Mouse (Mus musculus) neural tube, embryonic 11.5 days (tissue): ENCODE data around the gene Sox12. TPM values are rescaled to one million over a fixed set of nuclear protein-coding genes. Genes with fewer than 3 reads are reported as not detected.
"Not testable (repeated sequence)": the region's sequence is repeated elsewhere in the genome, so short reads cannot be mapped to it uniquely, and the experiment has no call there.

ENCODE experiments used
- ATAC-seq: fragments of 200-750 bp; cut with Nextera tagmentation; 2 replicates; pipeline ENCODE4 v1.8.0; 2017; ENCODE audit warnings: moderate number of reproducible peaks, mild to moderate bottlenecking, moderate TSS enrichment, moderate library complexity; ENCODE audit not compliant: insufficient read depth, low FRiP score, low TSS enrichment
- DNase-seq: peaks from one replicate; pipeline ENCODE4 v3.0.0-alpha.2; 2015; ENCODE audit warnings: low spot score
- H3K27ac ChIP-seq: fragments of 300-500 bp; sonication (generic); 2 replicates; pipeline ENCODE4 v1.5.1; 2014; ENCODE audit warnings: low read depth, mild to moderate bottlenecking, low read length
- H3K27me3 ChIP-seq: fragments of 300-500 bp; sonication (generic); 2 replicates; pipeline ENCODE4 v1.6.1; 2014; ENCODE audit warnings: mild to moderate bottlenecking, low read length, mixed read lengths; ENCODE audit not compliant: control insufficient read depth, insufficient read depth
- H3K36me3 ChIP-seq: fragments of 300-500 bp; sonication (generic); 2 replicates; pipeline ENCODE4 v1.6.1; 2014; ENCODE audit warnings: mild to moderate bottlenecking, low read length, moderate library complexity, mixed read lengths; ENCODE audit not compliant: control insufficient read depth, insufficient read depth
- H3K4me1 ChIP-seq: fragments of 300-500 bp; sonication (generic); 2 replicates; pipeline ENCODE4 v1.6.1; 2014; ENCODE audit warnings: low read length, mixed read lengths; ENCODE audit not compliant: control insufficient read depth, insufficient read depth
- H3K4me2 ChIP-seq: fragments of 300-500 bp; sonication (generic); 2 replicates; pipeline ENCODE4 v1.6.1; 2014; ENCODE audit warnings: low read depth, mild to moderate bottlenecking, moderate library complexity
- H3K4me3 ChIP-seq: fragments of 300-500 bp; sonication (generic); 2 replicates; pipeline ENCODE4 v1.5.1; 2014; ENCODE audit warnings: low read depth, low read length
- H3K9ac ChIP-seq: fragments of 300-500 bp; sonication (generic); 2 replicates; pipeline ENCODE4 v1.6.1; 2014; ENCODE audit warnings: mild to moderate bottlenecking, low read length
- H3K9me3 ChIP-seq: fragments of 300-500 bp; sonication (generic); 2 replicates; pipeline ENCODE4 v1.6.1; 2016; ENCODE audit warnings: low read length; ENCODE audit not compliant: control insufficient read depth
- WGBS: fragments of 180-500 bp; shearing (Covaris S2); extraction: QIAGEN DNeasy Blood & Tissue Kit; methylation state at CpG from one replicate; pipeline ENCODE4 v1.1.7; 2014; 5-methylcytosine and 5-hydroxymethylcytosine counted together
- polyA plus RNA-seq: library from polyadenylated mRNA; unstranded; fragments of >200 nt; fragmentation: Nextera tagmentation; extraction: Ambion mirVana; gene quantifications from 2 replicates; pipeline ENCODE4 v1.2.1, GENCODE M21; 2014

Sox12 gene
- polyA plus RNA-seq, 1 experiment from 2014 or later: 19.1 TPM

DNA sequence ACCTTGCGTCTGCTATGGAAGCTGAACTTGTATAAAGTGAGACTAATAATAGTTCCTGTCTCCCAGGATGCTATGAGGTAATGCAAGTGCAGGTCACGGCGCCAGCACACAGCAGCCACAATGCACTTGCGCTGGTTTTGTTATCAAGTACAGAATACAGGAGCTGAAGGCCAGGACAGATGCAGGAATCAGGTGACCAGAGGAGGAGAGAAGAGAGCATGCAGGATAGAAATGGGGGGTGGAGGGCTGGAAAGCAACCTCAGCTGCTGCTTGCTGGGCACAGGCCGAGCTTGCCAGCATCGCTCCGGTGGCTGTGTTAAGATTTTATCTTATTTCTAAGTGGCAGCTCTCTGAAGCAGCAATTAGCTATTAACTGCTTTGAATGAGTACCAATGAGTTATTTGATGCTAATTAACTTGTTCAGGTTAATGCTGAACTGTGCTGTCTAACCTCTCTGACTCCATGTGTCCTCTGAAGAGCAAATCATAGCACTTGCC is 38.6 kb upstream of the Sox12 start:
- no peaks in the 10 kb centered on the region for H3K36me3 ChIP-seq
- H3K9ac ChIP-seq: no peak overlapping the region; the same call in 1 of the 2 replicates
- DNase-seq (no peak), ATAC-seq (no peak)
- no peak overlapping the region for H3K4me2 ChIP-seq
- H3K4me1 ChIP-seq: no peaks in the 10 kb centered on the region
- 88% methylated on average over 7 of the region's 7 CpGs for WGBS
- H3K4me3 ChIP-seq: no peak overlapping the region
- H3K27ac ChIP-seq: no peak overlapping the region
- no peaks in the 10 kb centered on the region for H3K9me3 ChIP-seq
- no peaks in the 10 kb centered on the region for H3K27me3 ChIP-seq

DNA sequence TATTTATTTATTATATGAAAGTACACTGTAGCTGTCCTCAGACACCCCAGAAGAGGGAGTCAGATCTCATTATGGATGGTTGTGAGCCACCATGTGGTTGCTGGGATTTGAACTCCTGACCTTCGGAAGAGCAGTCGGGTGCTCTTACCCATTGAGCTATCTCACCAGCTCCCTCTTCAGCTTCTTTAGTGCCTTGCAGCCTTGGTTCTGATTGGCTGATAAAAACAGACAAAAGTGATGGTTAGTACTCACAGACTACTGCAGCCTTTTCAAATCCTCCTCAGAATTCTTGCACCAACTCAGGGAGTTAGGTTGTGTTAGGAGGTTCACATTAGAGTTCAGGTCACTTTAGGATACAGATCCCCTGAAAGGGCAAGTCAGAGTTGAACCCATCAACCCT is 30.6 kb upstream of the Sox12 start:
- not testable (repeated sequence) for H3K9me3 ChIP-seq, H3K36me3 ChIP-seq, H3K9ac ChIP-seq, H3K4me1 ChIP-seq, H3K27me3 ChIP-seq, H3K4me2 ChIP-seq, ATAC-seq, H3K4me3 ChIP-seq, DNase-seq, H3K27ac ChIP-seq
- 90% methylated on average over 2 of the region's 2 CpGs for WGBS

DNA sequence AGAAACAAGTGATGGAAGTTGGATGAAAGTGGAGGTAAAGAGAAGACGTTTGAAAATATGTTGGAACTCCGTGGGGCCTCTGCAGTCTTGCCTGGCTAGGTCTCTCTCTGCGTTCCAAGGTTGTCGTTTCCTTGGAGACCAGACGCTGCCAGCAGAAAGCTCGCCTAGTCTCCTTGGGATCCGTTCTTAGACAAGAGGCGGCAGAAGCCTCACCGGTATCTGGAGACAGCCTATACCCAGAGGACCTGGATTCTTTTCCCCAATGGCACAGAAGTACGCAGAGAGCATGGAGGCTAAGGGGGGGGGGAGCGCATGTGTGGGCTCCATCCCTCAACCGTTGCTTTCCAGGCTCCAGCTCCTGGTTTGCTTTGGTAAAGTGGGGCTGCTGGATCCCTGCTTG is 29.6 kb upstream of the Sox12 start:
- Histone ChIP-seq H3K36me3 (no peaks in the 10 kb centered on the region), H3K4me1 (0 out of 2 replicates have a peak, but pooled peaks cover 2% of the 10 kb centered on the region), H3K9me3 (no peaks in the 10 kb centered on the region), H3K4me3 (no peak overlapping the region), H3K4me2 (no peak overlapping the region), H3K27me3 (no peaks in the 10 kb centered on the region), H3K9ac (no peak overlapping the region), H3K27ac (no peak overlapping the region)
- no peak for DNase-seq
- no peak for ATAC-seq
- WGBS: 8% methylated on average over 12 of the region's 12 CpGs

DNA sequence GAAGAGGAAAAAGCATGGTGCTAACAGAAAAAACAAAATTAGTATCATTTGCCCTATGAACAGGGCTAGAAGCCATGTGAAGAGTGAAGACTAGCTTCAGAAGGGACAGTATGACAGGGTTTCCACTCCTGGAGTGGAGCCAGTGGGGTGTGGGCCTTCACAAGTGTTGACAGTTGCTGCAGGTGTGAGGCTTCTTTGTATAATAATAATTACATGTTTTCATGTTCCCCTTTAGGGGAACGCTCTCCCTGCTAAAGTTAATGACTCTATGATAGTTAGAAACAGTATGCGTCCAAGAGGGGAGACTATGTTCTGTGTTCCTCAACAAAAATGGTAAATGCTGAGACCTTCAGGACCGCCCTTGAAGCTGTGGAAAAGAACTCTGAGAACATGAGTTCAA is 17.9 kb upstream of the Sox12 start:
- DNase-seq: no peak
- Histone ChIP-seq H3K9ac (no peak overlapping the region; the same call in 1 of the 2 replicates), H3K36me3 (no peaks in the 10 kb centered on the region), H3K4me1 (peaks cover 15% of the 10 kb centered on the region), H3K27ac (no peak overlapping the region), H3K4me2 (no peak overlapping the region), H3K4me3 (peak overlapping the region; percentile 81; the same call in 1 of the 2 replicates), H3K9me3 (0 out of 2 replicates have a peak, but pooled peaks cover 3% of the 10 kb centered on the region), H3K27me3 (no peaks in the 10 kb centered on the region)
- WGBS: 98% methylated on average over 3 of the region's 3 CpGs
- no peak for ATAC-seq

DNA sequence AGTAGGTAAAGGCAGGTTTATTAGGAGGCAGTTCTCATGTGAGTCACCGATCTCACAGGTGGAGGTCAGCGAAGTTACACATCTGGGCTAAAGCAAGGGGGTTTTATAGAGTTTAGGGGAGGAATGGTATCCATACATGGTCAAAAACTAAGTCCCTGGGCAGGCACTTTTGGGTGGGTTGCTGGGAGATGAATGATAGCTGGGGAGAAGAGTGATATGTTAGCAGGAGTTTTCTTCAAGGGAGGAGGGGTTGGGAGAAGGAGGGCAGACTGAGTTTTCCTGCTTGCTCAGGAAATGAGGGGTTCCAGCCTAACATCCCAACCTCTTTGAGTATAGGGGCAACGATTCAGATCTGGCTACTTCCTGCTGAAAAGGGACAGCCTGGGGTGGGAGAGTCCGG is 17.4 kb upstream of the Sox12 start, which contains the start of gene 6820408C15Rik:
Gene 6820408C15Rik (plus strand): TSS at position 301 of the 400 bp plus-strand sequence.
- Histone ChIP-seq H3K9me3 (0 out of 2 replicates have a peak, but pooled peaks cover 3% of the 10 kb centered on the region), H3K36me3 (no peaks in the 10 kb centered on the region), H3K27me3 (no peaks in the 10 kb centered on the region), H3K4me2 (peak within 1 kb of the TSS; percentile 92), H3K4me3 (peak within 1 kb of the TSS; percentile 81), H3K27ac (peak within 1 kb of the TSS; percentile 90), H3K9ac (peak within 1 kb of the TSS; percentile 99), H3K4me1 (peaks cover 20% of the 10 kb centered on the region)
- ATAC-seq (no peak), DNase-seq (no peak)
- WGBS: 29% methylated on average over 4 of the region's 4 CpGs

DNA sequence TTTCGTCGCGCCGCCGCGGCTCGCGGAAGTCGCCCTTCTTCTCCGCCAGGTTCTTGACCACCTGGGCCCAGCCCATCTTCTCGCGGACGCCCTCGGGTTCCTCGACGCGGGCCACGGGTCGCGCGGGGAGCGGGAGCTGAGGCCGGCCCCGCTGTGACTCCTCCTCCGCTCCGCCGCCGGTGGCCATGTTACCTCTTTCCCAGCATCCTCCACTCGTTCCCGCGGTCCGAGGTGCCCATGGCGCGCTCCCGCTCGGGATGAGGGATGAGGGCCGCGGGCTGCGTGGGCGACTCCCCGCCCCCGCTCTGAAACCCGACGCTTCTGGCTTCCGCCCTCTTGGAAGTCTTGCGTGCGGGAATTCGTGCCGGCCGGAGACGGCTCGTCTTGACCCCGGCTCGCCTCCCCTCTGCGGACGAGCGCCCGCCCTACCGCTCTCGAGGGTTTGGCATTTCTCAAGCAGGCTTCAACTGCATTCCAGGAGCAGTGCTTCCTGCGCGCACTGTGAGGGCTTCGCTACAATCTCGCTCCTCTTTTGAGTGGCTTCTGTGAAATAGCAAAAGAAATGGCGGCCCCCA is 16.8 kb upstream of the Sox12 start, which contains the start of gene Zcchc3:
Gene Zcchc3 (minus strand): TSS at position 437 of the 575 bp plus-strand sequence.
- Histone ChIP-seq H3K4me1 (peaks cover 25% of the 10 kb centered on the region), H3K4me3 (peak within 1 kb of the TSS; percentile 81), H3K36me3 (no peaks in the 10 kb centered on the region), H3K27ac (peak within 1 kb of the TSS; percentile 90), H3K9me3 (0 out of 2 replicates have a peak, but pooled peaks cover 3% of the 10 kb centered on the region), H3K27me3 (no peaks in the 10 kb centered on the region), H3K4me2 (peak within 1 kb of the TSS; percentile 92), H3K9ac (peak within 1 kb of the TSS; percentile 99)
- ATAC-seq (peak; percentile 71), DNase-seq (peak; percentile 95)
- WGBS: under 1% methylated on average over 61 of the region's 65 CpGs

DNA sequence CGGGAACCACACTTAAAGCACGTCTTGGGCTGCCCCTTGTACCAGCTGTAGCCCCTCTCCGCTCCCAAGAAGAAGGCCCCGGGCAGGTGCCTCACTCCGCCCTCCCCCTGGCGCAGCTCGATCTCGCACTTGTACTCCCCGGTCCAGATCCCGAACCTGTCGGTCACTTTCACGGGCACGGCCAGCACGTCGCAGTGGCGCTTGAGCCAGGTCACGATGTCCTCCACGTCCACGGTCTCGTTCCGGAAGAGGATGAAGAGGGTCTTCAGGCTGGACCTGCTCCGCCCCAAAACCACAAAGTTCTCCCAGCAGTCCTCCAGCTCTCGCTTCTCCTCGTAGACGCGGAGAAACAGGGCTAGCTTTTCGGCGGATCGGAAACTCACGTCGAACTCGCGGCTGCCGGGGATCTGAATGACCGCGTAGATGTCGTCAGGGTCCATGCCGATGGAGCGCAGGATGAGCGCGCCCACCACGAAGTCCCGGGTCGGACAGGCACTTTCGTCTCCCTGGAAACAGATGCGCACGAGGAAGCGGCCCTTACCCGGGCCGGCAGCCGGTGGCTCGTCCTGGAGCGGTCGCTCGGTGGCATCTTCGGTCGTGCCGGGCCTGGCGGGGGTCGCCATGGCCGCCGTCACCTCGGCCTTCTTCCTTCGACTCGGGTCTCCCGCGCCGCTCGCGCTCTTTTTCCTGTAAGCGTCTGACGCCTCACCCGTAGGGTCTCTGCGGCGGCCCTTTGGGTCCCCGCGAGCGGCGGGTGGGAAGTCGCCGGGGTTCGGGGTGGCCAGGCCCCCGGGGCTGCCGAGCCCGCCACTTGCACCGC is 16.1 kb upstream of the Sox12 start:
- H3K4me1 ChIP-seq: peaks cover 25% of the 10 kb centered on the region
- peak overlapping the region; percentile 81 for H3K4me3 ChIP-seq
- H3K9me3 ChIP-seq: 0 out of 2 replicates have a peak, but pooled peaks cover 3% of the 10 kb centered on the region
- H3K4me2 ChIP-seq: peak overlapping the region; percentile 92
- ATAC-seq: peak; percentile 39
- H3K27me3 ChIP-seq: no peaks in the 10 kb centered on the region
- H3K27ac ChIP-seq: peak overlapping the region; percentile 90
- peak overlapping the region; percentile 99 for H3K9ac ChIP-seq
- no peaks in the 10 kb centered on the region for H3K36me3 ChIP-seq
- peak; percentile 57 for DNase-seq
- WGBS: under 1% methylated on average over 86 of the region's 86 CpGs

DNA sequence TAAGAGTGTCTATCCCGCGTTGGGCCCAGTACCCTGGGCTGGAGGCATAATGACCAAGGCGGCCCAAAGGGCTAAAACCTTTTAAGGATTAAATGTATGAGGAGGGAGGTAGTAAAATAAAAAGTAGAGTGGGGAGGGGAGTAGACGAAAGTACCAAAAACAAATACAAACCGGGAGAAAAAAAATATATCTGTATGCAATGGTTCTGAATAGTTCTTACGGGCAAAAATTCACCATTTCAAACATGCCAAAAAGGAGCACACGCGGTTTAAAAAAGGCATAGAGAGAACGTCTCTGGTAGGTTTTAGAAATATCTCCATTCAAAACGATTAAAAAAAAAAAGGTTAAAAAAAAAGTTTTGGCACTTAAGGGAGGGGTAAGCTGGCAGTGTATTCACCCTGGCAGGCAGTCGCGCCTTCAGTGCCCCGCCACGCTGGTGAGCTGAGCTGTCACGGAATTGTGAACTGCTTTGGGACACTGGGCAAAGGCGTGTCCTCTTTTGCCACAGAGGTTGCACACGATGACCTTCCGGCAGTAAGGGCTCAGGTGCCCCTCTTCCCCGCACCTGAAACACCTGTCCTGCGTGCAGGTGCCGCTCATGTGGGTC is 15.4 kb upstream of the Sox12 start:
- DNase-seq: peak; percentile 24

More for the DNA sequence above, 15.4 kb upstream of the Sox12 start:
- WGBS: 1% methylated on average over 21 of the region's 21 CpGs
- Histone ChIP-seq H3K27ac (peak overlapping the region; percentile 90; the same call in 1 of the 2 replicates), H3K4me1 (peaks cover 25% of the 10 kb centered on the region), H3K9ac (peak overlapping the region; percentile 99), H3K4me3 (peak overlapping the region; percentile 81), H3K9me3 (0 out of 2 replicates have a peak, but pooled peaks cover 3% of the 10 kb centered on the region), H3K36me3 (no peaks in the 10 kb centered on the region), H3K27me3 (no peaks in the 10 kb centered on the region), H3K4me2 (peak overlapping the region; percentile 92)
- ATAC-seq: no peak
